Mouse (Mus musculus): ENCODE results near the gene Fsip2. TPM values are rescaled to one million over a fixed set of nuclear protein-coding genes. Genes with fewer than 3 reads are reported as not detected.
A peak's percentile ranks its signal among the peaks of the same experiment; 100 is the strongest.

The Fsip2 gene
- total RNA-seq (2022): not detected

DNA sequence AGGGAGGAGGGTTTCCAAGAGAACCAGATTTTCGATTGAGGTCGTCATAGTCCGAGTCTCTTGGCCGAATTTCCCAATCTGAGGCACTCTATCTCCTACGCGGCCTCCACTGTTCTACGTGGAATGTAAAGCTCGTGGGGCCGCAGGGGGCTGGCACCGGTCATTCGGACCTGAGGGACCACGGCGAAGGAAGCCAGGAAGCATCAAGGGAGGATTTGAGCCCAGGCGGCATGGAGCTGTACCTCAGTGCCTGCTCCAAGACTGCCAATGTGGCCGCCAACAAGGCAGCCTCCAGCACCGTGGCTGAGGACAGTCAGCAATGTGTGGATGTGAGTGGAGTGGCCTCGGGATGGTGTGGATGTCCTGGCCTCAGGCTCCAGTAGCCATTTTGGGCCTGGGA is at the start of gene Fsip2:
Gene Fsip2, plus strand, starts transcription at position 163 of the 400 bp plus-strand sequence.
- no peak for DNase-seq (ENCODE audit: low spot score in 2 of 2)

DNA sequence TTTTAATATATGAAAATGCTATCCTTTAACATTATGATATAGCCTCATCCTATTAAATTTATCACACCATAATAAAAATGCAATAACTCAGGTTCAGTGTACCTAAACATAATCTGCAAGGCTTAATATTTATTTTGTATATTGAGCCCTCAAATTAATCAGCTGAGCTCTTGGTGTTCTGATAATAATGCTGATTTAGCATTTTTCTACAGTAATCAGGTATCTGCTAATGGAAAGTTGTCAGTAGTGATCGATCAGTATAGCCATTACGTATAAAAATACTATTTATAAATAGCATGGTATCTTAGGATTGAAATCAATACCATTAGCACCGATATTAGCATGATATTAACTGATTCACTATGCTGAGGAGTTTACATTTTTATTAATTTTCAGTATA is 20.0 kb downstream of the Fsip2 start:
- no peak for DNase-seq (ENCODE audit: low spot score in 2 of 2)

DNA sequence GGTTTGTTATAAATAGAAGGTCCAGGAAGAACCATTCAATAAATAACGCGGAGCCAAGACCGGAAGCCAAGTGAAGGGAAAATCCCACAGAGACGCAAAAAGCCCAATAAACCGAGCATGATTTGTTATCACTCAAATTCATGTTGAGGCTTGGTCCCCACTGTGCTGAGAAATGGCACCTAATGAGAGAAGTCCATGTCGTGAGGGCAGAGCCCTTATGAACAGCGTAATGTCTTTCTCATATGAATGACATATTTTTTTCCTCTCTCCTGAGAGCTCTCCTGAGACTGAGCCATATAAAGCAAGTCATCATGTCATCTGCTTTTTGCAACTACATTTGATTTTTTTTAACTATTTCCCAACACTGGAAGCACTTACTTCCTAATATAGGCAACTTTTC is 82.4 kb downstream of the Fsip2 start:
- no peak for DNase-seq (ENCODE audit: low spot score in 2 of 2)

DNA sequence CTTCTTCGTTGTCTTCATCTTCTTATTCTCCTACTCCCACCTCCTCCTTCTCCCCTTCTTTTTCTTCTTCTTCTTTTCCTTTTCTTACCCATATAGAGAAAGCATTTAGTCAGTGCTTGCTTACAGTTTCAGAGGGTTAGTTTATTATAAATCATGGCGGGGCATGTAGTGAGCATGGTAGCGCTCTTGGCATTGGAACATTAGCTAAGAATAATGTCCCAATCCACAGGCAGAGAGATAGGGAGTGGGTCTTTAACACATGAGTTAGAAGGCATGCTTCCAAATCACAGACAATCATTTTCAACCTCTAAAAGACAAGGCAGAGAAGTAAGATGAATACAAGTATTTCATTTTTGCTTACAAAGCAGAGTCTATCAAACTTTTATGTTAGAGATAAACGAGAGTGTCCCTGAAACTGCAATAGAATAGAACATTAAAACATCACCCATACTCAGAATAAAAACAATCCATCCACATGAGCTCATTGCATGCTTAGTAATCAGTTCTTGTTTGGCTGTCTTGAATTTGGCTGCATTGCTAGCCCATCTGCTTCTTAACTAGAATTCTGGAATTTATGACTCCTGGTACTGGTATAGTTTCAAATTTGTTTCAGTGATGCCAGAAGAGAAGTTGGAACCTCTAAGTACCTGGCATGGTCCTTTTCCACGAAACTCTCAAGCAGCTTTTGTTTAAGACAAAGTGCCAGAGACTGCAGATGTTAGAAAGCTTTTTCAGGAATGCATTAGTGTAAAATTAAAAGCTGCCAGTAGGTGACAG is 109.7 kb downstream of the Fsip2 start:
- peak in 1 of 2 experiments; percentile 8 for DNase-seq (ENCODE audit: low spot score in 2 of 2)

All from left cerebral cortex, adult 8-10 months (tissue).